Mouse (Mus musculus): ENCODE measurements around the gene Pabpn1l.

DNA sequence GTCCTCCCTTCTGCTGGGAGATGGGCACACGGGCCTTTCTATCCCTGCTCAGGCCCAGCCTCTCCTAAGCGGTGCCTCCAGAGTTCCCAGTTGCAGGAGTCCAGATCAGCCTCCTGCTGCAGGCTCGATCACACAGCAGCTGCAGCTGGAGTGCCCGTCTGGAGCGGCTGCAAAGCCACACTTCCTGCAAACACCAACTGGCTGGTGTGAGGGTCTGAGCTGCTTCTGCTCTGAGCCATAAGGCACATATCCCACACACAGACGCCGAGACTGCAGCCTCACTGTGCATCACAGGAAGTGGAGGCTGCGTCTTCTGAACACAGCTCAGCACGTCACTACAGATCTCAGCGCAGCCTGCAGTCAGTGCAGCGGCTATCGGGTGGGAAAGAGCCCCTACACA is 44.3 kb upstream of the Pabpn1l start:
- no peak for TF ChIP-seq CTCF (IDR thresholded peaks at IDR 0.05; ENCODE audit: control insufficient read depth, insufficient read depth, insufficient replicate concordance, low read depth, low read length)
- no peak for TF ChIP-seq POLR2A (IDR thresholded peaks at IDR 0.05; ENCODE audit: control insufficient read depth, low read depth, low read length)
